Mouse (Mus musculus) right cerebral cortex, postnatal 14 days (tissue): ENCODE measurements around the gene Sva.

Source experiments
- DNase-seq: peaks from one replicate; pipeline ENCODE4 v3.0.0; 2022

The Sva gene

DNA sequence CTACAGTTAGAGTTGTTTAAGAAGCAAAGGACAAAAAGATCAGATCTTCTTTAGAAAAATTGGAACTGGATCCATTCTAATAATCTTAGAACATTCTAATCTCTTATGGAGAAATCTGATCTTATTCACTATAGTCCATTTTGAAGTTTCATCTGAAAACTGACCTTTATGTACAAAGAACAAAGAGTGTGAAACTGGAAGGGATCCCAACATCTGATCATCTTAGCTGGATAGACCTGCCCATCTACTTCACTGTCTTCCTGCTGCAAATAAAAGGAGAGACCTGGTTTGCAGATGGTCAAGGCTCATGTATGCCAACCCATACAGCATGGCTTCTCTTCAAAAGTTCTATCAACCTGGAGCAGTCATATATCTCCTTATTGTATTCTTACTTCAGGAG is at the start of gene Sva:
Gene Sva, plus strand, starts transcription at position 301 of the 400 bp plus-strand sequence.
- no peak for DNase-seq
